Mouse (Mus musculus): ENCODE measurements at regions not wholly inside any gene's neighbourhood (a gene's known extent, or its start where the extent isn't known, plus 50 kb on each side); places are given as distances from the start of the nearest gene placed in this dataset.

GRCm38 (mm10) chr11:19740562-19740961 is 183.6 kb upstream of the Spred2 start:
- TF ChIP-seq RAD21 (IDR thresholded peaks at IDR 0.05; ENCODE audit: low read depth, low read length) (no peak), MXI1 (IDR thresholded peaks at IDR 0.05; ENCODE audit: low read depth, low read length) (no peak), HCFC1 (IDR thresholded peaks at IDR 0.05; ENCODE audit: low read depth, low read length) (no peak), USF1 (IDR thresholded peaks at IDR 0.05; ENCODE audit: low read depth, low read length) (no peak), E2F4 (IDR thresholded peaks at IDR 0.05; ENCODE audit: insufficient replicate concordance, low read depth, low read length) (no peak), EP300 (IDR thresholded peaks at IDR 0.05; ENCODE audit: low read length) (no peak), POLR2A (IDR thresholded peaks at IDR 0.05; ENCODE audit: low read depth, low read length) (no peak), CHD2 (IDR thresholded peaks at IDR 0.05; ENCODE audit: low read length) (no peak), RCOR1 (conservative IDR thresholded peaks at IDR 0.05; ENCODE audit: low read depth, low read length) (no peak), MAX (IDR thresholded peaks at IDR 0.05; ENCODE audit: low read length) (no peak), ETS1 (conservative IDR thresholded peaks at IDR 0.05; ENCODE audit: low read depth, low read length) (no peak), UBTF (IDR thresholded peaks at IDR 0.05; ENCODE audit: low read depth, low read length) (no peak), JUND (conservative IDR thresholded peaks at IDR 0.05; ENCODE audit: low read depth, low read length) (no peak), JUN (IDR thresholded peaks at IDR 0.05; ENCODE audit: insufficient read depth, low read depth, low read length) (no peak), CHD1 (IDR thresholded peaks at IDR 0.05; ENCODE audit: low read depth, low read length) (no peak), ZNF384 (IDR thresholded peaks at IDR 0.05; ENCODE audit: low read depth, low read length) (no peak), ZMIZ1 (IDR thresholded peaks at IDR 0.05; ENCODE audit: low read depth, low read length) (no peak), PAX5 (IDR thresholded peaks at IDR 0.05; ENCODE audit: low read length) (no peak)
- H3K27me3 ChIP-seq (replicated peaks) = no peaks in the 10 kb centered on the region
- H3K4me3 ChIP-seq (replicated peaks in 1 of 3; ENCODE audit: low read depth in 2 of 3, low read length in 2 of 3, poor library complexity in 1 of 3) = no peak overlapping the region
- DNase-seq (ENCODE audit: extremely low read depth) = no peak
- H3K4me1 ChIP-seq (ENCODE audit: control insufficient read depth in 1 of 2, insufficient read depth in 2 of 2) = no peaks in the 10 kb centered on the region
- H3K36me3 ChIP-seq (replicated peaks in 1 of 2; ENCODE audit: control insufficient read depth in 1 of 2, insufficient read depth in 1 of 2, low read length in 1 of 2) = no peaks in the 10 kb centered on the region
- in situ Hi-C loops (cut with MboI; ENCODE audit: low pct_ligation_motif_present, low pct_unique_long_range_greater_than_20kb, low sequenced_read_pairs) (no loop called here), dilution Hi-C loops (cut with MboI; ENCODE audit: extremely low pct_ligation_motif_present, extremely low pct_unique_long_range_greater_than_20kb, low sequenced_read_pairs) (no loop called here)
- H3K9ac ChIP-seq (ENCODE audit: insufficient read depth, low read depth) = no peak overlapping the region
- H3K9me3 ChIP-seq (replicated peaks; ENCODE audit: low read length) = no peaks in the 10 kb centered on the region
- H3K4me2 ChIP-seq (ENCODE audit: insufficient read depth, low read depth, poor library complexity, severe bottlenecking) = no peak overlapping the region
- H3K79me2 ChIP-seq (replicated peaks; ENCODE audit: control insufficient read depth, extremely low read depth, insufficient read depth, poor library complexity, severe bottlenecking) = no peaks in the 10 kb centered on the region
- H3K27ac ChIP-seq (ENCODE audit: insufficient read depth, low read depth) = no peak overlapping the region

GRCm38 (mm10) chr11:19747097-19747972 is 176.8 kb upstream of the Spred2 start:
- in situ Hi-C loops (cut with MboI; ENCODE audit: low pct_ligation_motif_present, low pct_unique_long_range_greater_than_20kb, low sequenced_read_pairs) (no loop called here), dilution Hi-C loops (cut with MboI; ENCODE audit: extremely low pct_ligation_motif_present, extremely low pct_unique_long_range_greater_than_20kb, low sequenced_read_pairs) (no loop called here)
- no peaks in the 10 kb centered on the region for H3K4me1 ChIP-seq (ENCODE audit: control insufficient read depth in 1 of 2, insufficient read depth in 2 of 2)
- H3K36me3 ChIP-seq (replicated peaks in 1 of 2; ENCODE audit: control insufficient read depth in 1 of 2, insufficient read depth in 1 of 2, low read length in 1 of 2) = no peaks in the 10 kb centered on the region
- DNase-seq (ENCODE audit: extremely low read depth) = no peak
- H3K79me2 ChIP-seq (replicated peaks; ENCODE audit: control insufficient read depth, extremely low read depth, insufficient read depth, poor library complexity, severe bottlenecking) = no peaks in the 10 kb centered on the region
- no peak overlapping the region for H3K4me2 ChIP-seq (ENCODE audit: insufficient read depth, low read depth, poor library complexity, severe bottlenecking)
- TF ChIP-seq POLR2AphosphoS2 (IDR thresholded peaks at IDR 0.05; ENCODE audit: low read depth, low read length) (no peak), USF2 (conservative IDR thresholded peaks at IDR 0.05; ENCODE audit: low read depth, low read length) (no peak), RCOR1 (conservative IDR thresholded peaks at IDR 0.05; ENCODE audit: low read depth, low read length) (no peak), SMC3 (IDR thresholded peaks at IDR 0.05; ENCODE audit: low read depth, low read length) (no peak)
- H3K27ac ChIP-seq (ENCODE audit: insufficient read depth, low read depth) = no peak overlapping the region
- H3K9me3 ChIP-seq (replicated peaks; ENCODE audit: low read length) = no peaks in the 10 kb centered on the region
- H3K27me3 ChIP-seq (replicated peaks) = no peaks in the 10 kb centered on the region
- no peak overlapping the region for H3K4me3 ChIP-seq (replicated peaks in 1 of 3; ENCODE audit: low read depth in 2 of 3, low read length in 2 of 3, poor library complexity in 1 of 3)
- H3K9ac ChIP-seq (ENCODE audit: insufficient read depth, low read depth) = no peak overlapping the region
